Mouse (Mus musculus) layer of hippocampus, adult 9-10 months (tissue): ENCODE results near the gene Tnfrsf21.
A peak's percentile ranks its signal among the peaks of the same experiment; 100 is the strongest.

Experiments used
- DNase-seq: peaks from one replicate; pipeline ENCODE4 v3.0.0; 2022; ENCODE audit warnings: low spot score

Tnfrsf21 gene

DNA sequence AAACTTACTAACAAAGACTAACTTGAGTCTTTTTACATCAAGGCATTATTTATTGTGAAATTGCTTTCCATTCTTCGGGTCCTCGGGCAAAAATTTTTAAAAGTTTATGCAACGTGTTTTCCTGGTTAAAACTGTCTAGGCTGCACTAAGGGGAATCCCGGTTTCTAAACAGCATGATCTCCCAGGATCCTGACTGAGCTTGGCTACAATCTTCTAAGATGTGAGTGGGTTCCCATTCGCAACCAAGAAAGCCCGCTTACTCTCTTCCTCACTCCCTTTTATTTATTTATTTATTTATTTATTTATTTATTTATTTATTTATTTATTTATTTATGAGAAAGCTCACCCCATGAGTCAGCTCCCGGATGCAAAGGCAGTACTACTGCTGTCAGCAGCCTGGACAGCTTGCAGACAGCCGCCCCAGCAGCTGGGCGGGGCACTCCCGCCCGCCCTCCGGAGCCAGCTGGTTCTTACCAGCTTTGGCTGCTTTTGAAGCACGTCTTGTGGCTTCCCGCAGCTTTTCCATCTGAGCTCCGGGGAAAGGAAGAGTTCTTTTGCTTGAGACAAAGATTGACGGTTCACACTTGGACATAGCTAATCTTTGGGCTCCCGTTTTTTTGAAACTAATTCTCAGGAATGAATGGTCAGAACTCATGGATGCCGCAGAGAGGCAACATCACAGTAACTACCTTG, 60.6 kb downstream of the Tnfrsf21 start:
- DNase-seq: no peak

DNA sequence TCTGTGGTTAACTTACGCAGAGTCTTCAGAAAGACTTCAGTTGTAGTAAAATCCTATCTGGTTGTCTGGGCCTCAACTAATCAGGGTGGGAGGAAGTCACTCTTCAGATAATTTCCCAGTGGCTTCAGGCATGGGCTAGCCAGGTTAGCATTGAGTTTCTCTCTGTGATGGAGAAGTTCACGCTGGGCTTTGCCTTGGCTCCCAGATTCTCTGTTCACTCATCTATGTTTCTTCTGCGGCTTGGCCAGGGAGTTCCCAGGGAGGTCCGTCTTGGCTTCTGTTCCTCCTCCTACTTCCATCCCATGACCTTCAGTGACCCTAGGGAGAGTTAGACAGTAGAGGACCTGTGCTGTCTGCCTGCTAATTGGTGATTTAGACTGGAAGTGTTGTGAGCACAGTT, 61.2 kb downstream of the Tnfrsf21 start:
- DNase-seq: no peak

DNA sequence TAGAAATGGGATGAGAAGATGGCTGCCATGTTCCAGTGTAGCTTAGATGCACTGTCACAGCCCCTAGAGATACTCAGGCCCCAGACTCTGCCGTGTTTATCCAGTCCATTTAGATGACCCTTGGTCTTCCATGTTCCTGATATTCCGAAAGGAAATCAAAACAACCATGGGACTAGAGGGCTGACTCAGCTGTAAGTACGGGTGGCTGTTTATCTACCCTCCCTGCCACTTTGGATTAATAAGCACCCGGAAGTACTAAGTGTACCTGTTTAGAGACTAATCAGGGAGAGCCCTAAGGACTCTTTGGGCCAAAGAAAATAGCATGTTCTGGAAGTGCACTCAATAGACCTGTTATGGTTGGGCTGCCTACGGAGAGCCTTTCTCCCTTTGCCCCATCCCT, 64.9 kb downstream of the Tnfrsf21 start:
- no peak for DNase-seq

DNA sequence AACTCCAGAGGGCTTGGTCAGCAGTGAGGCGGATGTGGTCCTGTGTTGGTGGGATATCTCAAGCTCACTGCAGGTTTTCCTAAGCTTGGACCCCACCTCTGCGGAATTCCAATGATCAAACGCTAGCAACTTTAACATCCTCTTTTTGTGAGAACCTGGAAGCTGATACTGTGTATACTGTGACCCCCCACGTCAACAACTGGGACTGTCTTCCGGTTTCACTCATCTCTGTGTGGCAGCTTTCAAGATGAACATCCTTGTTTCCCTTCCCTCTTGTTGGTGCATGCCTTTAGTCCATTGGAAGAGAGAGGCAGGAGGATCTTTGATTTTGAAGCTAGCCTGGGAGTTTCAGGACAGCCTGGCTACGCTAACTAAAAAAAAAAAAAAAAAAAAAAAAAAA, 73.1 kb downstream of the Tnfrsf21 start:
- no peak for DNase-seq

DNA sequence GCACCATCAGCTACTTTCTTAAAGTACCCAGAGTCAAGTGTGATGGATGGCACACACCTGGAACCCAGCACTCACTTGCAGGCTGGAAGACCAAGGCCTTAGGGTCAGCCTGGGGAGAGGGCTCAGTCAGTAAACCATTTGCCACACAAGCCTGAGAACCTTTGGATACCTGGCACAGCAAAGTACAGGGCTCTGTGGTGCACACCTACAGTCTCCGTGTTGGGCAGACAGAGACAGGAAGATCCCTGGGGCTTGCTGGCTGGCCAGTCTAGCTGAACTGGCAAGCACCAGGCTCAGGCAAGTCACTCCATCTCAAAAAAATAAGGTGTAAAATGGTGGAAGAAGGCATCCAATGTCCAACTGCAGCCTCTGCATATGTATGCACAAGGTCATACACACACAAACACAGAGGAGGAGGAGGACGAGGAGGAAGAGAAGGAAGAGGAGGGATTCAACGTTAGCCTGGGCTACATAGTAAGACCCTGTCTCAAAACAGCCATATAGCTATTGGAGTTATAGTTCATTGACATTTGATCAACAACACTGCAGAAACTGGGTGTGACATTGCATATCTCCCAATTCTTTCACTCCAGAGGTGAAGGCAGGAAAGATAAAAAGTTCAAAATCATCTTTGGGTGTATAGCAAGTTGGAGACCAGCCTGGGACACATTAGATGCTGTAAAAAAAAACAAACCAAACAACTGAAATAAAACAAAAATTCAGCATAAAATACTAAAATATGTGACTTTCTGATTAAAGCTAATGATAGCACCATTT, 74.8 kb downstream of the Tnfrsf21 start:
- DNase-seq: no peak

DNA sequence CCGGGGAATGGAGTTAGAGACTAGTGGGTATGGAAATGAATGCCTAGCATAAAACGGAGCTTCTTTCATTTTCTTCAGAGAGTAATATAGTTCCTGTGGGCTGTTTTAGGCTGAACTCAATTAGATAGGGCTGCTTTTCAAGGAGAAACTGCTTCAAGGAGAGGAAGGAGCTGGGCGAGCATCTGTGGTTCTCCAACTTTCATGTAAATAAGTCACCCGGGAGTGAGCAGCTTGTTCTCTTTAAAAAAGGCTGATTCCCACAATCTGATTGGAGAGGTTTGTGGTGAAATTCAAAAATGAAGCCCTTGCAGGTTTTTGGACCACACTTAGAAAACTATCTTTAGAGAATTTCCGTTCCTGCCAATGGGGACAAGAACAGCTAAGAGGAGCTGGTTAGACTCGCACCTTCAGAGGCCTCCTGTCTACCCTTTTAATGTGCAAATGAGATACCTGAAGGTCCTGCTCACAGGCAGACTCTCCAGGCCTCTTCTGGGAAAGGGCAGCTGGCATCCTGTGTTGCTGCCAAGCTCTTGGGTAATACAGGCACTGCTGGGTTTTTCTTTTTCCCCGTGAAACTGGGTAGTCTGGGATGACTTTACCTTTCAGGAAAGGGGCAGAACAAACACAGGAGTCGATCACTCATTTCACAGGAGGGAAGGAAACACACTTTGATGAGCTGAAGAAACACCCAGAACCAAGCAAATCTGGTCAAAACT, 76.1 kb downstream of the Tnfrsf21 start:
- DNase-seq: no peak

DNA sequence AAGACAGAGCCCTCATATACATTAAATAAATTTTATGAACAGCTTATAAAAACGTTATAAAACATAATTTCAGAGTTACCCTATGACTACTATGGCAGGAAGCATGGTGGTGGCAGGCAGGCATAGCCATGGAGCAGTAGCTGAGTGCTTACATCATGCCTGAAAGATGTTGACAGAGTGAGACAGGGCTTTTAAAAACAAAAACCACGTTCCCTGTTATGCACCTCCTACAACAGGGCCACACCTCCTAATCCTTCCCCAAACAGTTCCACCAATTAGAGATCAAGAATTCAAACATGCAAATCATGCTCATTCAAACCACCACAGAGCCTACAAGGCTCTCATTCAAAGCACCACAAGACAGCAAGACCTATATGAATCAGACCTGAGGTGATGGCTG, 77.9 kb downstream of the Tnfrsf21 start:
- no peak for DNase-seq

DNA sequence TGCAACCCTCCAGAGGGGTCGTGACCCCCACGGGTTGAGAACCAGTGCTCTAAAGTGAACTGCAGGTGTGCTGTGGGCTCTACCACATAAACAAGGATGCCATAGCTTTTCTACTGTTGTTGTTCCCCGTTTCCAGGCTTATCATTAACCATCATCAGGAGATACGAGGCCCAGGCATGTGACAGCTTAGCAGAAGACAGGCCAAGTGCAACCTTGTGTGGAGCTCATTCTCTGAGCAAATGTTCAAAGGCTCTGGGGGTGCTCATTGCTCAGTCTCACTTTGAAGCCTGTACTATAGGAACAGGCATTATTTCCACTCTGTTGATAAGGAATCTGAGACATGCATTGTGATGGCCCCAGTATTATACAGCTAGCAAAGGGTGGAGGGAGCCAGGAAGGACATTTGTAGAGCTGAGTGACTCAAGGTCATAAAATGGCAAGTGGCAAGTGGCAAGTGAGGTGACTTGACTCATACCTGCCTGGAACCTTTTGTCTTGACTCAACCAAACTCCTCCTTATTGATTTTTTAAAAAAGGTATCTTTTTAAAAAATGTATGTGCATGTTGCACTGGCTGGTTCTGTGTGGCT, 80.8 kb downstream of the Tnfrsf21 start:
- no peak for DNase-seq

DNA sequence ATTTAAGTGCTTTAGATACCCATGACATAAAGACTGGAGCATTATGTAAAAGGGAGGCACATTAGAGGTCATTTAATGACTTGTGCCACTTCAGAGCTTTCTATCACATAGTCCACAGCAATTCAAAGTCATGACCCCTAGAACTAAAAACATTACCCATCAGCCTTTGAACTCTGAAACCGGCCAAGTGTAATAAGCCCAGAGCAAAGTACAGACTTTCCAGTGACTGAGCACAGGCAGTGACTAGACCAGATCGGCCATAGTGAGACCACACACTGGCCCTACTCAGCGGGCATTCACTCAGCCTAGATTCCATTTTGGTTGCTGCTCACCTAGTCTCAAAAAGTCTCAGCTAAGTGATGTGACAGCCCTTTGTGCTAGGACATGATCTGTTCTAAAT, 89.8 kb downstream of the Tnfrsf21 start:
- no peak for DNase-seq

DNA sequence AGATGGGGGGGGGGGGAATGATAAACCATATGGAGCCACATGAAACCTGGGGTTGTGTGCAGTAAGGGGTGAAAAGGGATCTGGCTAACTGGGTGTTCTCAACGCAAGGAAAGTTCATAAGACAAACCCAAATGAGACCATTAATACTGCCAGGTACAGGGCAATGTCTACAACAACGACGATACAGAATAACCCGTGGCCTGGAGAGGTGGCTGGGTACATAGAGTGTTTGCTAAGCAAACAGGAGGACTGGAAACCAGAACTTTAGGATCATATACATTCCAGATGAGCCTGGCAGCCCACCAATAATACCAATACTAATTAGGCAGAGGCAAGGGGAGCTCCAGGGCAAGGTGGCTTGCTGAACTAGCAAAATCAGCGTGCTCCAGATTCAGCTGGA, 91.0 kb downstream of the Tnfrsf21 start:
- no peak for DNase-seq

DNA sequence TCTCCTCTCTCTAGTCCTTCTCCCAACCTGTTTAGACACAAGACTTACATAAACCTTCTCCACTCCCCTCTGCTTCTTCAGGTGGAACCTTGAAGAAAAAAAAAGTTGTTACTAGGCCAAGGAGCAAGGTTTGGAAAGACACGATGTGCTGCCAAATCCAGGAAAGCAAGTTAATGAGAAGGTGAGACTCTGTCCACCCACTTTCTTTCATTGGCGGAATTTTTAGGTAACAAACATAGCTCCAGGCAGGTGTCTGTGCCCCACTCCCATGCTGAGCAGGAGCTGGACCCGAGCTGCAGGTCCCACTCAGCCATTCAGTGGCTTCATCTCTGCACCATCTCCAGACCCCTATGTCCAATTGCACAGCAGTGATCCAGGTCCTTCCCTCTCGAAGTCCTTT, 93.1 kb downstream of the Tnfrsf21 start:
- no peak for DNase-seq

DNA sequence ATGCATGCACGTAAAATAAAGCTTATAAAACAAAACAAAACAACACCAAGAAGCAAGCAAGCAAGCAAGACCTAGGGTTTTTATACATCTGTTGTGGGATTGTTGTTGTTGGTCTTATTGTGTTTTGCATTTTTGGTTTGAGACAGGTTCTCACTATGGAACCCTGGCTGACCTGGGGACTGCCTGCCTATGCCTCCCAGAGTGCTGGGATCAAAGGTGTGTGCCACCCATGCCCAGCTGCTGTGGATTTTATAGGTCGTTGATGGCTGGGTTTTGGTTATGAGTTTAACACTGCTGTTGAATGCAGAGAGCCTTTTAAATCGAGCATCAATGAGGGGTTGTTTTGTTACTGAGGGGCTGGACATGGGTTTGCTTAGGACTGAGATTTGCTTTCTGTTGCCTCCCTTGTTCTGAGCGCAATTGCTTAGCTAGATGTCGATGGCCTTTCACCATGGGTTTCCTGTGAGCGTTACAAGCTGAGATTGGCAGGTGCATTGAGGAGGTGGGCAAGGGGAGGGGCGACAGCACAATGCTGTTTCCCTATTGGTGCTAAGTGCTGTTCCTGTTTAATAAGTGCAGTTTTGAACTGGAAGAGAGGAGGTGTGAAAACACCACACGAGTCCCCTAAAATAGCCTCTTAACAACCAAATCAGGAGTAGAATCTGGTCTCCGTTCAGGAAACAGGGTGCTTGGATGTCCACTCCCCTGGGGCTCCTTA, 94.0 kb downstream of the Tnfrsf21 start:
- DNase-seq: no peak

DNA sequence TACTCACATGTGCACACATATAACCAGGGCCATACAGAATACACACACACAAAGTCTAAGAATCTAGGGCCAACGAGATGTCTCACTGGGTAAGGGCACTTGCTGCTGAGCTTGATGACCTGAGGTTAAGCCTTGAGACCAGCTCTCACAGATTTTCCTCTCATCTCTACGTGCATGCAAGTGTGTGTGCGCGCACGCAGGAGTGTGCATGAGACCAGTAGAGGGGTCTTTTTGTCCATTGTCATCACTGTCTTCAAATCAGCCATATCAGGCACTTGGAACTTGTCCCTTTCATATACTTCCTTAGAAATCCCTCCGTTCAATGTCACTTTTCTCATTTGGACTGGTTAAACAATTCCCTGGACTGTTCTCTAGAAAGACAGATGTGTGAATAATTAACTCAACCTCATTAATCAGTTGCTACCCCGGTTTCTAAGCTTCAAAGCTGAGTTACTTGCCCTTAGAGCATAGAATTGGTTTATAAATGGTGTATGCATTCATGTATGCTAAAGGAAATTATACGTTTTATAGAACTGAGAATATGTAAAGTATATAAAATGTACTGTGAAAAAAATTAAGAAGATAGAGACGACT, 97.1 kb downstream of the Tnfrsf21 start:
- no peak for DNase-seq

DNA sequence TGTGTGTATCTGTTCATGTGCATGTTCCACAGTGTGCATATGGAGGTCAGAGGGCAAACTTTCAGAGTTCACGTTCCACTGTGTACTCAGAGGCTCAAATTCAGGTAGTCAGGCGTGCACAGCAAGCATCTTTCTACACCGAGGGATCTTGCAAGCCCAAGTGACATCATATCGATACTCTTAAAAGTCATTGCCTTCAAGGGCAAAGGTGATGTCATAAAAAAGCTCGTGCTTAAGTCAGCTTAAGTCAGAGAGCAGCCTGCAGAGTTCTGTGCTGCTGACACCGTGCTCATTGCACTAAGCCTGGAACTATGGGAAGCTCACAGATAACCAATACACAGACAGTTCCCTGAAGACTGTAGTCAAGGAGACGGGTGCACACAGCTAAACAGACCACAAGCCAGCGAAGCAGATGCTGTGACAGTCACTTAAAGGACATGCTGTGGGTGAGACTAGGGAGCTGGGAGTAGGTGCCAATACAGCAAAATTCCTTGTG, 97.8 kb downstream of the Tnfrsf21 start:
- DNase-seq: peak; percentile 50

DNA sequence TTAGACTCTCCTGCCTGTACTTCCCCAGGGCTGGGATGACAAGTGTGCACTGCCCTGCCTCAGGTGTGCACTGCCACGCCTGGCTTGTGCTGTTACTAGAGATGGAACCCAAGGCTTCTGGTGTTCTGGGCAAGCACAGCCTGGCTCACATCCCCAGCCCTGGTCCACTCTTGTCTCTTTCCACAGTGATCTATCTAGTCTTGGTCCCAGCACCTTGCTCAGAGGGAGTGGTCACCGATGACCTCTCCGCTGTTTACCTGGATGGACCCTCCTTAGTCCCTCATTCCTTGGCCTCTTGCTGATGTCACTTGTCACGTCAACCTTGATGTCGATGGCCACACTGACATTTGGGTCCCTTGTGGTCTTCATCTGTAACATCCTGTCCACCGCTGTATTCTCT, 98.6 kb downstream of the Tnfrsf21 start:
- no peak for DNase-seq

DNA sequence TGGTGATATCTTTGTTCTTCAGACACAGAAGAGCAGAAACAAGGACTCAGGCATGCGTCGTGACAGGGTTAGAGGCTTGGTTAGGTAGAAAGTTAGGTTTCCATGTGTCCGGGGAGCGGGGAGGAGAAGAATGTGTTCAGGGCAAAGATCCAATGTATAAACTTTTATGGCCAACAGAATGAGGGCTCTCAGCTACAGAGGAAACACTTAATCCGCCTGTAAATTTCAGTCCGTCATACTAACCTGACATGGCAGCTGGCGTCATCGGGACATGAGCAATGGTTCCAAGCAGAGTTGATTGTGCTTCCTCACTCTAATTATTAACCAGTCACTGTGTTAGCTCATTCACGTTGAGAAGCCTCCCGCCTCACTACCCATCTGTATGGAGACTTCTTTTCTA, 100.4 kb downstream of the Tnfrsf21 start:
- DNase-seq: no peak

DNA sequence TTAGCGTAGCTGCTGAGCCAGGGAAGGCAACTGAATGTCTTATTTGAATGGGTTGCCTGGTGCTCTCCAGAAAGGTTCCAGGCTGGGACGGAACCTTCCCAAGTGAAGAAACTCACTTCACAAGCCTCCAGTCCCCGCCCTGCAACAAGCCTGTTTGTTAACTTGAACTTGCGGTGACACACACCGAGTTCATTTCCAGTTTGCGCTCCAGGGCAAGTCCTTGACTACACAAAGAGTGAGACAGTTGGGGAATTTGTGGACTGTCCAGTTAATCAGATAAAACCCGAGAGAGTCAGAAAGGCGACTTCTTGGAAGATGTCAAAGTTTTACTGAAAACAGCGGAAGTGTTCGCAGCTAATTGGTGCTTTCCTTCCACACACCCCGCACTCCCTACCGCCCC, 103.1 kb downstream of the Tnfrsf21 start:
- DNase-seq: no peak

DNA sequence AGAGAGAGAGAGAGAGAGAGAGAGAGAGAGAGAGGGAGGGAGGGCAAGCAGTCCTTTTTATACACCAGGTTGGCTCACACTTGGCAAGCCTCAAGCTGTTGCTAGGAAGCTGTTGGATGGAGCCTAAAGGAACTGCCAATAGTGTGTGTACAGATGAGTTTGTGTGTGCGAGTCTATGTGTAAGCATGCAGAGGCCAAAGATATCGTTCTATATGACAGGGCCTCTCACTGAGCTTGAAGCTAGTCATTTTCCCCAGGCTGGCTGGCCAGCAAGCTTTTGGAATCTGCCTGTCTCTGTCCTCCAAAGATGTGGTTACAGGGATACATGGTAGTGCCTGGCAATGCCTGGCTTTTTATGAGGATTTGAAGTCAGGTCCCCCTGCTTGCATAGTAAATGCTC, 104.7 kb downstream of the Tnfrsf21 start:
- DNase-seq: peak; percentile 22

DNA sequence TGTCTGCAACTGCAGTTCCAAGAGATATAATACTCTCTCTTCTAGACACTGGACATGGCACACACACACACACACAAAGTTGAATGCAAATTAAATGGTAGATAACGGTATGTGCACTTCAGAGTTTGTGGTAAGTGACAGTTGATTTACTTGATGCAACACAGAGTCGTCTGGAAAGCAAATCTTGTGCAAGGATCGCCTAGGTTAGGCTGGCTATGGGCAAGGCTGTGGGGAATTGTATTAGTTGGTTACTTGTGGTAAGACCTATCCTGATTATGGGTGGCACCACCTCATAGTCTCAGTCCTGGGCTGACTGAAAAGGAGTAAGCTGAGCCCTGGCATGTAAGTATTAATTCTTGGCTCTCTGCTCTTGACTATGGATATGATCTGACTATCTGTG, 112.0 kb downstream of the Tnfrsf21 start:
- no peak for DNase-seq

DNA sequence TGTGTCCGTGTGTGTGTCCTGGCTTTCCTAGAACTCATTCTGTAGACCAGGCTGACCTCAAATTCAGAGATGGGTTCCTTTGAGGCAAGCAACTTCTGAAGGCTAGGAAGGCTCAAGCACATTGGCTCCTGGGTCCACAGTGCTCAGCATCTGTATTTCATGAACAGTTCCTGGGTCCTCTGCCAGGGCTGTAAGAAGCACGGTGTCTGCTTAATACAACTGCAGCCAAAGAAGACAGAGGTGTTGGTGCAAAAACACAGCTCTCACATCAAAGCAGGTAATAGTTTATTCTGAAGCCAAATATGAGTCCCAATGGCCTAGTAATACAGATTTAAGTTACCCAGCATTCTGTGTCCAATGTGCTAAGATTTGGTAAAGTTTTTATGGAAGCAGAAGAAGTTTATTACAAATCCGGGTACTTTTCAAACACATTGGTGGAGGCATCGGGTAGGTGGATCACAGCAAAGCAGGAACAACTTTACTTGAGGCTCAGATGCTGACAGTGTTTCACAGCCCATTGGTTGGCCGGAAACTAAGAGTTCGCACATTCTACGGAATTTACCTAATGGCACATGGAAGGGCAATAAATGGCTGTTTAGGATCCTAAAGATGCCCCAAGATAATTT, 112.7 kb downstream of the Tnfrsf21 start:
- DNase-seq: no peak
